Mouse (Mus musculus) gastrocnemius, adult 2 months (tissue): Measurements from ENCODE around the gene Vmn1r112. TPM values are rescaled to one million over a fixed set of nuclear protein-coding genes. Genes with fewer than 3 reads are reported as not detected.
"Not testable (repeated sequence)": the region's sequence is repeated elsewhere in the genome, so short reads cannot be mapped to it uniquely, and the experiment has no call there.

Experiments used
- DNase-seq: peaks from one replicate; pipeline ENCODE4 v3.0.0; 2022
- H3K27ac ChIP-seq: fragments of 200-600 bp; 2 replicates; pipeline ENCODE4 v1.8.1; 2022; ENCODE audit warnings: mild to moderate bottlenecking
- H3K4me3 ChIP-seq: fragments of 200-600 bp; 2 replicates; pipeline ENCODE4 v1.8.1; 2022; ENCODE audit warnings: mild to moderate bottlenecking, moderate library complexity
- intact Hi-C: fragments of 180-260 bp; cut with DNase I; formaldehyde crosslinking; loops from one replicate; pipeline ENCODE4 v1.15.1; 2025
- long read RNA-seq, 2 experiments: library from polyadenylated mRNA; stranded (forward); transcript quantifications; one replicate each; pipeline ENCODE4 v2.0.0; 2021
- total RNA-seq, 2 experiments: library from RNA; stranded (reverse); gene quantifications; 2 replicates each; pipeline ENCODE4 v1.2.3; 2021

Gene Vmn1r112
- total RNA-seq: not detected
- long read RNA-seq, experiment 1: 0 reads
- long read RNA-seq, experiment 2: 0 reads

DNA sequence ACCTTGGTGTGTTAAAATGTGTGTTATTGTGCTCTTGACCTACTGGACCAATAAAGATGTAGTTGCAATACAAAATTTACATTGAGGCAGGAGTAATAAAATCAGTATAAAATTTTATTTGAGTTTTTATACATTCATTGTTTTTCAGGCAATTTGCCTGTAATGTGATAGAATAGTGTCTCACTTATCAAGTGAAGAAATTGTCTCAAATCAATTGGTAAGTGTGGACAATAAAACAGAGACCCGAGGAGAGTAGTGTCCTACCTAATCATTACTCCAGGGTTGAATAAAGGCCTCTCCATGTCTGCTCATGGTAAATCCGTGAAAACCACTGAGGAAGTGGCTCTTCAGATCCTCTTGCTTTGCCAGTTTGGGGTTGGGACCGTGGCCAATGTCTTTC, at the start of gene Vmn1r112:
Vmn1r112 (plus strand) TSS at position 301 of the 400 bp plus-strand sequence.
- DNase-seq, H3K27ac ChIP-seq, H3K4me3 ChIP-seq, intact Hi-C loops: not testable (repeated sequence)

DNA sequence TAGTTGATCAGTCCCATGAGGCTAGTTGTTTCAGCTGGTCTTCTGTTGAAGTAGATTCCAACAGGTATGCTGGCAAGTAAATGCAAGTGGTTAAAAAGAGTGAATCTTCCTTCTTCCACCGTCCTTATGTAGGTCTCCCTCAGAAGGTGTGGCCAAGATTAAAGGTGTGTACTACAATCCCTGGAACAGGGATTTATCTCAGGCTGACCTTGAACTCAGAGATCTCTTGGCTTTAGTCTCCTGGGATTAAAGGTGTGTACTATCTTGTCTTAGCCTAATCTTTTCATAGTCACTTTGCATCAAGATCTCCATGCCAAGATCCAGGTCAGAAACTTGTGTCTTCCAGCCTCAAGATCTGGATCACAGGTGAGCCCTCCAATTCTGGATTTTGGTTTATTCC, 40.5 kb upstream of the Vmn1r112 start, which contains the start of gene Gm10668:
Gm10668 (minus strand) TSS at position 101 of the 400 bp plus-strand sequence.
- H3K27ac ChIP-seq, H3K4me3 ChIP-seq, DNase-seq, intact Hi-C loops: not testable (repeated sequence)

DNA sequence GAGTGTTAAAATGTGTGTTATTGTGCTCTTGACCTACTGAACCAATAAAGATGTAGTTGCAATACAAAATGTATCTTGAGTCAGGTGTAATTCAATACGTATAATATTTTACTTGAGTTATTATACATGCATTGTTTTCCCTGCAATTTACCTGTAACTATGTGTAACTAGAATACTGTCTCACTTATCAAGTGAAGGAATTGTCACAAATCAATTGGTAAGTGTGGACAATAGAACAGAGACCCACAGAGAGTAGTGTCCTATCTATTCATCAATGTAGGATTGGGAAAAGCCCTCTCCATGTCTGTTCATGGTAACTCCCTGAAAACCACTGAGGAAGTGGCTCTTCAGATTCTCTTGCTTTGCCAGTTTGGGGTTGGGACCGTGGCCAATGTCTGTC, 16.0 kb downstream of the Vmn1r112 start, which contains the start of gene Vmn1r113:
Vmn1r113 (plus strand) TSS at position 301 of the 400 bp plus-strand sequence.
- H3K27ac ChIP-seq, DNase-seq, intact Hi-C loops, H3K4me3 ChIP-seq: not testable (repeated sequence)

DNA sequence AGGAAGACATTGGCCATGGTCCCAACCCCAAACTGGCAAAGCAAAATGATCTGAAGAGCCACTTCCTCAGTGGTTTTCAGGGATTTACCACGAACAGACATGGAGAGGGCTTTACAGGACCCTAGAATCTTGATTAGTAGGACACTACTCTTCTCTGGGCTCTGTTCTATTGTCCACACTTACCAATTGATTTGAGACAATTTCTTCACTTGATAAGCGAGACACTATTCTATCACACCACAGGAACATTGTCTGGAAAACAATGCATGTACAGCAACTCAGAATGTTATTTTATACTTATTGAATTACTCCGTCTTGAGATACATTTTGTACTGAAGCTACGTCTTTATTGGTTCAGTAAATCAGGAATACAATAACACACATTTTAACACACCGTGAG, 41.1 kb downstream of the Vmn1r112 start, which contains the start of gene Vmn1r114:
Vmn1r114 (minus strand) TSS at position 101 of the 400 bp plus-strand sequence.
- intact Hi-C loops, H3K27ac ChIP-seq, DNase-seq, H3K4me3 ChIP-seq: not testable (repeated sequence)

Other genes starting within 250 kb of the Vmn1r112 start
- not detected for gene Vmn1r104, start 237.3 kb upstream of the Vmn1r112 start, total RNA-seq
- gene Gm5726, start 225.4 kb upstream of the Vmn1r112 start, total RNA-seq: not detected
- gene Gm4141, start 194.9 kb upstream of the Vmn1r112 start, total RNA-seq: not detected
- not detected for gene Gm4513, start 172.2 kb upstream of the Vmn1r112 start, total RNA-seq
- not detected for gene Vmn1r107, start 102.3 kb upstream of the Vmn1r112 start, total RNA-seq
- gene Vmn1r111, start 68.0 kb upstream of the Vmn1r112 start, total RNA-seq: not detected
- gene Gm10668, start 40.6 kb upstream of the Vmn1r112 start, total RNA-seq: not detected
- gene Vmn1r113, start 16.1 kb downstream of the Vmn1r112 start, total RNA-seq: not detected
- gene Vmn1r114, start 41.0 kb downstream of the Vmn1r112 start, total RNA-seq: not detected
- not detected for gene Vmn1r115, start 73.8 kb downstream of the Vmn1r112 start, total RNA-seq
- gene Vmn1r116, start 101.1 kb downstream of the Vmn1r112 start, total RNA-seq: not detected
- not detected for gene Vmn1r117, start 112.9 kb downstream of the Vmn1r112 start, total RNA-seq
- gene Vmn1r118, start 141.2 kb downstream of the Vmn1r112 start, total RNA-seq: not detected
- not detected for gene Vmn1r119, start 241.3 kb downstream of the Vmn1r112 start, total RNA-seq